In genomic region chr10:88524016-88524415, GRCm38 (mm10) we compare ENCODE assay signal across 6 mouse cellular contexts.
"Had no signal": no experiment of that assay in that cellular context is flagged by ENCODE, and none has a peak within 500 bp of the region (broad histone marks: within the 10 kb centered on the region; RNA-seq: fewer than 3 reads in every experiment).

No protein-coding gene starts in this region.

- DNase-seq: kidney, adult 11 months; kidney, adult 9 months; kidney, postnatal 36 days; lung, adult 2 months; lung, postnatal 36 days; thymus, postnatal 4 days had no signal
